8 mouse cellular contexts compared by ENCODE assay signal in genomic region chr6:113531840-113532404, GRCm38 (mm10). TPM values are rescaled to one million over a fixed set of nuclear protein-coding genes. Genes with fewer than 3 reads are reported as not detected.
DNase-seq lines count a peak whose midpoint lies in the region; ATAC-seq and TF ChIP-seq lines count a peak whose summit lies in the region.

No protein-coding gene starts in this region.

- 7% methylated on average over 7 of the region's 7 CpGs for WGBS in heart, embryonic 15.5 days
- WGBS in heart, postnatal 0 days, result 12% methylated on average over 7 of the region's 7 CpGs
- 6% methylated on average over 7 of the region's 7 CpGs for WGBS in midbrain, embryonic 14.5 days

- no peaks in the 10 kb centered on the region for H3K9me3 ChIP-seq in heart, embryonic 15.5 days (replicated peaks)
- H3K9me3 ChIP-seq in MEL (replicated peaks; ENCODE audit: insufficient read depth, low read length), result no peaks in the 10 kb centered on the region
- no peaks in the 10 kb centered on the region for H3K9me3 ChIP-seq in heart, postnatal 0 days (replicated peaks; ENCODE audit: control insufficient read depth, low read length)
- no peaks in the 10 kb centered on the region for H3K9me3 ChIP-seq in midbrain, embryonic 14.5 days (ENCODE audit: control insufficient read depth, low read length)

- peaks cover 6% of the 10 kb centered on the region; the same call in 1 of the 2 replicates for H3K36me3 ChIP-seq in heart, embryonic 15.5 days
- H3K36me3 ChIP-seq in MEL (ENCODE audit: control insufficient read depth in 1 of 2, insufficient read depth in 2 of 2, low read length in 2 of 2), result peaks cover 0 to 12% of the 10 kb centered on the region in 2 experiments; a peak in 2 of 4 replicates
- H3K36me3 ChIP-seq in heart, postnatal 0 days (replicated peaks; ENCODE audit: control insufficient read depth, insufficient read depth, low read length), result peaks cover 16% of the 10 kb centered on the region
- H3K36me3 ChIP-seq in midbrain, embryonic 14.5 days (ENCODE audit: control insufficient read depth, insufficient read depth, low read length), result 0 out of 2 replicates have a peak, but pooled peaks cover 3% of the 10 kb centered on the region

- intact Hi-C loops in heart, postnatal 36 days (cut with DNase I), result loop anchor here (5.0 kb wide), 2 partner anchors 70 to 165 kb away; partner anchors contain the start of genes Brk1, Fancd2os and Tatdn2

- H3K4me1 ChIP-seq in heart, embryonic 15.5 days (replicated peaks), result peaks cover 15% of the 10 kb centered on the region
- peaks cover 8% of the 10 kb centered on the region in 2 experiments; a peak in 3 of 4 replicates for H3K4me1 ChIP-seq in MEL (ENCODE audit: control insufficient read depth in 1 of 2, insufficient read depth in 2 of 2, low read length in 2 of 2)
- peaks cover 15% of the 10 kb centered on the region for H3K4me1 ChIP-seq in heart, postnatal 0 days (ENCODE audit: control insufficient read depth, insufficient read depth)
- peaks cover 10% of the 10 kb centered on the region; the same call in 1 of the 2 replicates for H3K4me1 ChIP-seq in midbrain, embryonic 14.5 days (ENCODE audit: control insufficient read depth, insufficient read depth, low read length)

- H3K79me2 ChIP-seq in MEL (ENCODE audit: control insufficient read depth, insufficient read depth, low read length, poor library complexity), result peaks cover 32% of the 10 kb centered on the region

- DNase-seq in heart, postnatal 36 days, result no peak
- DNase-seq in MEL (ENCODE audit: low read depth, low spot score), result peak; percentile 73
- no peak for DNase-seq in heart, postnatal 0 days (ENCODE audit: low spot score)
- no peak for DNase-seq in midbrain, embryonic 14.5 days
- no peak for DNase-seq in thymus, postnatal 14 days
- no peak for DNase-seq in ovary, postnatal 10 days (ENCODE audit: low spot score)

- TF ChIP-seq CTCF in MEL (IDR thresholded peaks at IDR 0.05 in 2 of 3, conservative IDR thresholded peaks at IDR 0.05 in 1 of 3; ENCODE audit: control insufficient read depth in 1 of 3, insufficient read depth in 1 of 3, low read depth in 2 of 3, low read length in 3 of 3, poor library complexity in 1 of 3, severe bottlenecking in 1 of 3), result no peak; a peak in 1 of 6 replicates
- TF ChIP-seq CTCF in heart, postnatal 0 days (IDR thresholded peaks at IDR 0.05; ENCODE audit: low read depth), result no peak

- peak overlapping the region; percentile 96 for H3K4me3 ChIP-seq in heart, embryonic 15.5 days
- H3K4me3 ChIP-seq in MEL (ENCODE audit: control insufficient read depth in 1 of 2, insufficient read depth in 1 of 2, low read depth in 2 of 2, low read length in 2 of 2), result peak overlapping the region; percentile 55 to 88
- H3K4me3 ChIP-seq in heart, postnatal 0 days (ENCODE audit: low read depth, low read length), result peak overlapping the region; percentile 93
- H3K4me3 ChIP-seq in midbrain, embryonic 14.5 days (replicated peaks; ENCODE audit: low read depth, low read length), result peak overlapping the region; percentile 90

- peak overlapping the region; percentile 74 for H3K27ac ChIP-seq in heart, embryonic 15.5 days
- H3K27ac ChIP-seq in MEL (ENCODE audit: control insufficient read depth, low read depth, low read length), result peak overlapping the region; percentile 76
- H3K27ac ChIP-seq in heart, postnatal 0 days (ENCODE audit: low read depth), result 0 out of 2 replicates have a peak overlapping the region, but pooled peaks have one; percentile 84
- H3K27ac ChIP-seq in midbrain, embryonic 14.5 days (replicated peaks; ENCODE audit: low read depth, low read length), result no peak overlapping the region

- no peaks in the 10 kb centered on the region for H3K27me3 ChIP-seq in heart, embryonic 15.5 days
- no peaks in the 10 kb centered on the region for H3K27me3 ChIP-seq in MEL (ENCODE audit: control insufficient read depth in 1 of 2, insufficient read depth in 2 of 2, low read length in 2 of 2)
- no peaks in the 10 kb centered on the region for H3K27me3 ChIP-seq in heart, postnatal 0 days (ENCODE audit: control insufficient read depth, insufficient read depth, low read length)
- no peaks in the 10 kb centered on the region for H3K27me3 ChIP-seq in midbrain, embryonic 14.5 days (ENCODE audit: control insufficient read depth, insufficient read depth, low read length)

- peak in 1 of 2 experiments; percentile 40; a peak in 2 of 4 replicates for TF ChIP-seq EP300 in MEL (IDR thresholded peaks at IDR 0.05; ENCODE audit: low read depth in 1 of 2, low read length in 2 of 2)
- no peak for TF ChIP-seq EP300 in heart, postnatal 0 days (IDR thresholded peaks at IDR 0.05; ENCODE audit: low read depth)

- H3K4me2 ChIP-seq in heart, embryonic 15.5 days, result peak overlapping the region; percentile 78
- H3K4me2 ChIP-seq in heart, postnatal 0 days (ENCODE audit: low read depth, low read length), result peak overlapping the region; percentile 73
- H3K4me2 ChIP-seq in midbrain, embryonic 14.5 days (ENCODE audit: low read length), result peak overlapping the region; percentile 72

- ATAC-seq in heart, embryonic 15.5 days (replicated peaks; ENCODE audit: insufficient number of reproducible peaks, insufficient read depth, low FRiP score, low read depth), result no peak
- ATAC-seq in heart, postnatal 0 days (ENCODE audit: insufficient read depth, low read depth), result no peak
- no peak for ATAC-seq in midbrain, embryonic 14.5 days (ENCODE audit: low FRiP score, low TSS enrichment)
- no peak for ATAC-seq in frontal cortex, adult (ENCODE audit: low TSS enrichment)

- TF ChIP-seq RAD21 in MEL (IDR thresholded peaks at IDR 0.05; ENCODE audit: low read depth, low read length), result no peak; the same call in 1 of the 2 replicates

- no peak for TF ChIP-seq POLR2A in MEL (IDR thresholded peaks at IDR 0.05; ENCODE audit: control insufficient read depth in 1 of 2, insufficient read depth in 1 of 2, low read depth in 1 of 2, low read length in 2 of 2, poor library complexity in 1 of 2)

- H3K9ac ChIP-seq in heart, embryonic 15.5 days, result peak overlapping the region; percentile 87
- peak overlapping the region; percentile 76 for H3K9ac ChIP-seq in MEL (ENCODE audit: control insufficient read depth, low read depth, low read length, poor library complexity, severe bottlenecking)
- H3K9ac ChIP-seq in heart, postnatal 0 days (replicated peaks; ENCODE audit: low read depth, low read length), result peak overlapping the region; percentile 85
- H3K9ac ChIP-seq in midbrain, embryonic 14.5 days (replicated peaks; ENCODE audit: low read length), result peak overlapping the region; percentile 80; the same call in 1 of the 2 replicates

TF ChIP-seq in MEL, 35 proteins besides CTCF, POLR2A, EP300 and RAD21 (continues in another document):
- no peak for TF ChIP-seq GATA1 (IDR thresholded peaks at IDR 0.05; ENCODE audit: low read depth, low read length)
- no peak for TF ChIP-seq BHLHE40 (IDR thresholded peaks at IDR 0.05; ENCODE audit: borderline replicate concordance, low read depth, low read length)
- TF ChIP-seq TCF12 (IDR thresholded peaks at IDR 0.05; ENCODE audit: low read depth, low read length), result no peak
- TF ChIP-seq USF2 (IDR thresholded peaks at IDR 0.05; ENCODE audit: borderline replicate concordance in 1 of 2, insufficient read depth in 1 of 2, low read depth in 1 of 2, low read length in 2 of 2), result no peak
- TF ChIP-seq TAL1 (IDR thresholded peaks at IDR 0.05; ENCODE audit: low read length), result no peak
- peak; percentile 82 for TF ChIP-seq MYC (IDR thresholded peaks at IDR 0.05; ENCODE audit: low read depth, low read length)

RNA-seq across cellular contexts. Expression of gene Fancd2, which starts 0.4 kb away (rescaled TPM):
- polyA plus RNA-seq in heart, embryonic 15.5 days (2015; fragmentation: Nextera tagmentation; extraction: Ambion mirVana), result 7.8 and 7.9 TPM in 2 replicates
- total RNA-seq in heart, postnatal 36 days (2021), result under 1 TPM; 0.11 to 0.17 TPM
- 14.0 and 14.1 TPM in 2 replicates for total RNA-seq in MEL (2012; rRNA removed)
- polyA plus RNA-seq in MEL (2012; ENCODE audit: insufficient read depth in 1 of 2, insufficient read length in 2 of 2, low read depth in 1 of 2, low replicate concordance in 2 of 2, missing spikeins in 1 of 2), result 10 to 100 TPM; 18.5 to 35.0 TPM
- 9.0 and 14.5 TPM in 2 replicates for total RNA-seq in heart, postnatal 0 days (2014; rRNA removed; ENCODE audit: low replicate concordance)
- polyA plus RNA-seq in heart, postnatal 0 days (2015; fragmentation: Nextera tagmentation; extraction: Ambion mirVana), result 1.9 and 2.4 TPM in 2 replicates
- polyA plus RNA-seq in midbrain, embryonic 14.5 days (2014; fragmentation: Nextera tagmentation; extraction: Ambion mirVana), result 2.1 and 3.7 TPM in 2 replicates

RNA-seq across cellular contexts. Expression of gene Emc3, which starts 0.5 kb away (rescaled TPM):
- 84.7 and 90.0 TPM in 2 replicates for polyA plus RNA-seq in heart, embryonic 15.5 days (2015; fragmentation: Nextera tagmentation; extraction: Ambion mirVana)
- 10 to 100 TPM; 57.9 to 61.8 TPM for total RNA-seq in heart, postnatal 36 days (2021)
- total RNA-seq in MEL (2012; rRNA removed), result 56.7 and 73.1 TPM in 2 replicates
- 100 to 1,000 TPM in 1 of 2 experiments, 10 to 100 TPM in 1; 62.3 to 172 TPM for polyA plus RNA-seq in MEL (2012; ENCODE audit: insufficient read depth in 1 of 2, insufficient read length in 2 of 2, low read depth in 1 of 2, low replicate concordance in 2 of 2, missing spikeins in 1 of 2)
- total RNA-seq in heart, postnatal 0 days (2014; rRNA removed; ENCODE audit: low replicate concordance), result 68.9 and 78.3 TPM in 2 replicates
- 79.4 and 82.9 TPM in 2 replicates for polyA plus RNA-seq in heart, postnatal 0 days (2015; fragmentation: Nextera tagmentation; extraction: Ambion mirVana)
- 91.9 and 100 TPM in 2 replicates for polyA plus RNA-seq in midbrain, embryonic 14.5 days (2014; fragmentation: Nextera tagmentation; extraction: Ambion mirVana)

RNA-seq across cellular contexts. Expression of gene Prrt3, which starts 30.2 kb away (rescaled TPM):
- 0.18 and 0.33 TPM in 2 replicates for polyA plus RNA-seq in heart, embryonic 15.5 days (2015; fragmentation: Nextera tagmentation; extraction: Ambion mirVana)
- total RNA-seq in heart, postnatal 36 days (2021), result not detected
- 0.08 TPM in 1 of 2 replicates, not detected in the other for total RNA-seq in MEL (2012; rRNA removed)
- under 1 TPM in 1 of 2 experiments, not detected in 1; 0.10 TPM for polyA plus RNA-seq in MEL (2012; ENCODE audit: insufficient read depth in 1 of 2, insufficient read length in 2 of 2, low read depth in 1 of 2, low replicate concordance in 2 of 2, missing spikeins in 1 of 2)
- total RNA-seq in heart, postnatal 0 days (2014; rRNA removed; ENCODE audit: low replicate concordance), result not detected in 2 replicates
- polyA plus RNA-seq in heart, postnatal 0 days (2015; fragmentation: Nextera tagmentation; extraction: Ambion mirVana), result 0.07 and 0.20 TPM in 2 replicates
- 8.2 and 10.6 TPM in 2 replicates for polyA plus RNA-seq in midbrain, embryonic 14.5 days (2014; fragmentation: Nextera tagmentation; extraction: Ambion mirVana)

RNA-seq across cellular contexts. Expression of gene Creld1, which starts 48.8 kb away (rescaled TPM):
- 38.3 and 44.3 TPM in 2 replicates for polyA plus RNA-seq in heart, embryonic 15.5 days (2015; fragmentation: Nextera tagmentation; extraction: Ambion mirVana)
- total RNA-seq in heart, postnatal 36 days (2021), result 10 to 100 TPM; 45.9 to 57.5 TPM
- 4.1 and 5.9 TPM in 2 replicates for total RNA-seq in MEL (2012; rRNA removed)
- 10 to 100 TPM in 1 of 2 experiments, not detected in 1; 26.7 TPM for polyA plus RNA-seq in MEL (2012; ENCODE audit: insufficient read depth in 1 of 2, insufficient read length in 2 of 2, low read depth in 1 of 2, low replicate concordance in 2 of 2, missing spikeins in 1 of 2)
- total RNA-seq in heart, postnatal 0 days (2014; rRNA removed; ENCODE audit: low replicate concordance), result 27.1 and 34.5 TPM in 2 replicates
- 27.5 and 32.1 TPM in 2 replicates for polyA plus RNA-seq in heart, postnatal 0 days (2015; fragmentation: Nextera tagmentation; extraction: Ambion mirVana)
- 49.7 and 51.1 TPM in 2 replicates for polyA plus RNA-seq in midbrain, embryonic 14.5 days (2014; fragmentation: Nextera tagmentation; extraction: Ambion mirVana)
